ENCODE assay signal across 18 mouse cellular contexts in genomic region chr13:37843241-37843640, GRCm38 (mm10).
"Had no signal": no experiment of that assay in that cellular context is flagged by ENCODE, and none has a peak within 500 bp of the region (broad histone marks: within the 10 kb centered on the region; RNA-seq: fewer than 3 reads in every experiment).

No protein-coding gene starts in this region.

- H3K27ac ChIP-seq: layer of hippocampus, adult 2 months; limb, embryonic 10.5 days; limb, embryonic 13.5 days; lung, embryonic 15.5 days; midbrain, embryonic 12.5 days; neural tube, embryonic 13.5 days; stomach, embryonic 15.5 days had no signal

- H3K9me3 ChIP-seq: limb, embryonic 10.5 days; limb, embryonic 13.5 days; lung, embryonic 15.5 days; midbrain, embryonic 12.5 days; neural tube, embryonic 13.5 days; stomach, embryonic 15.5 days had no signal

- H3K9ac ChIP-seq: limb, embryonic 13.5 days; lung, embryonic 15.5 days; midbrain, embryonic 12.5 days; neural tube, embryonic 13.5 days; stomach, embryonic 15.5 days had no signal

- H3K4me3 ChIP-seq: layer of hippocampus, adult 2 months; limb, embryonic 10.5 days; limb, embryonic 13.5 days; lung, embryonic 15.5 days; midbrain, embryonic 12.5 days; myocyte; neural tube, embryonic 13.5 days; stomach, embryonic 15.5 days had no signal

- DNase-seq: kidney, adult 18-20 months; kidney, postnatal 14 days; layer of hippocampus, adult 9-11 months; lung, postnatal 14 days; retina, postnatal 1 day; right cerebral cortex, postnatal 25 days; spleen, adult 18-20 months; thymus, postnatal 25 days had no signal

- H3K4me1 ChIP-seq: midbrain, embryonic 12.5 days had no signal

- H3K27me3 ChIP-seq: limb, embryonic 13.5 days; lung, embryonic 15.5 days; midbrain, embryonic 12.5 days; neural tube, embryonic 13.5 days; stomach, embryonic 15.5 days had no signal

- H3K36me3 ChIP-seq: limb, embryonic 10.5 days; lung, embryonic 15.5 days; midbrain, embryonic 12.5 days; neural tube, embryonic 13.5 days; stomach, embryonic 15.5 days had no signal

- ATAC-seq: intestine, embryonic 16.5 days; midbrain, embryonic 16.5 days had no signal

- H3K4me2 ChIP-seq: limb, embryonic 13.5 days; lung, embryonic 15.5 days; midbrain, embryonic 12.5 days; neural tube, embryonic 13.5 days; stomach, embryonic 15.5 days had no signal
